Mouse (Mus musculus): ENCODE results near the gene Comp. TPM values are rescaled to one million over a fixed set of nuclear protein-coding genes. Genes with fewer than 3 reads are reported as not detected.

Comp gene
- polyA plus RNA-seq, 1 experiment from 2014 or later: 0.13 TPM

- H3K4me2 ChIP-seq (replicated peaks; ENCODE audit: low read depth, low read length): no peak overlapping the region
- WGBS: 87% methylated on average over 14 of the region's 14 CpGs
- H3K4me3 ChIP-seq (ENCODE audit: low read depth, low read length): no peak overlapping the region
- no peaks in the 10 kb centered on the region for H3K4me1 ChIP-seq (ENCODE audit: insufficient read depth, low read depth, low read length)
- TF ChIP-seq CTCF (IDR thresholded peaks at IDR 0.05): no peak
- TF ChIP-seq EP300 (IDR thresholded peaks at IDR 0.05): no peak
- H3K27ac ChIP-seq (ENCODE audit: low read length): no peak overlapping the region
- DNase-seq (ENCODE audit: low spot score) (no peak), ATAC-seq (no peak)
- H3K36me3 ChIP-seq (ENCODE audit: insufficient read depth, low read length): peaks cover 38% of the 10 kb centered on the region
- no peaks in the 10 kb centered on the region for H3K27me3 ChIP-seq (replicated peaks; ENCODE audit: insufficient read depth, low read length)
- H3K9me3 ChIP-seq (ENCODE audit: low read length): no peaks in the 10 kb centered on the region
- H3K9ac ChIP-seq (replicated peaks; ENCODE audit: low read depth): no peak overlapping the region
Observed at GRCm38 (mm10) chr8:70342007-70342406, 31.4 kb upstream of the Comp start.

GRCm38 (mm10) chr8:70343076-70343475 lies 30.3 kb upstream of the Comp start:
- DNase-seq (ENCODE audit: low spot score): no peak
- 0 out of 2 replicates have a peak, but pooled peaks cover under 1% of the 10 kb centered on the region for H3K4me1 ChIP-seq (ENCODE audit: insufficient read depth, low read depth, low read length)
- ATAC-seq: no peak
- 76% methylated on average over 7 of the region's 7 CpGs for WGBS
- TF ChIP-seq EP300 (IDR thresholded peaks at IDR 0.05) (no peak), CTCF (IDR thresholded peaks at IDR 0.05) (no peak)
- no peak overlapping the region for H3K4me2 ChIP-seq (replicated peaks; ENCODE audit: low read depth, low read length)
- H3K27ac ChIP-seq (ENCODE audit: low read length): no peak overlapping the region
- no peaks in the 10 kb centered on the region for H3K27me3 ChIP-seq (replicated peaks; ENCODE audit: insufficient read depth, low read length)
- H3K9me3 ChIP-seq (ENCODE audit: low read length): no peaks in the 10 kb centered on the region
- no peak overlapping the region for H3K9ac ChIP-seq (replicated peaks; ENCODE audit: low read depth)
- peaks cover 28% of the 10 kb centered on the region for H3K36me3 ChIP-seq (ENCODE audit: insufficient read depth, low read length)
- H3K4me3 ChIP-seq (ENCODE audit: low read depth, low read length): no peak overlapping the region

- Histone ChIP-seq H3K36me3 (ENCODE audit: insufficient read depth, low read length) (peaks cover 21% of the 10 kb centered on the region; the same call in 1 of the 2 replicates), H3K4me2 (replicated peaks; ENCODE audit: low read depth, low read length) (no peak overlapping the region), H3K4me1 (ENCODE audit: insufficient read depth, low read depth, low read length) (0 out of 2 replicates have a peak, but pooled peaks cover 3% of the 10 kb centered on the region), H3K27ac (ENCODE audit: low read length) (no peak overlapping the region), H3K9me3 (ENCODE audit: low read length) (no peaks in the 10 kb centered on the region), H3K27me3 (replicated peaks; ENCODE audit: insufficient read depth, low read length) (no peaks in the 10 kb centered on the region), H3K4me3 (ENCODE audit: low read depth, low read length) (no peak overlapping the region), H3K9ac (replicated peaks; ENCODE audit: low read depth) (no peak overlapping the region)
- peak; percentile 50; the same call in 1 of the 2 replicates for ATAC-seq
- TF ChIP-seq EP300 (IDR thresholded peaks at IDR 0.05) (no peak), CTCF (IDR thresholded peaks at IDR 0.05) (peak; percentile 64)
- WGBS: 47% methylated on average over 6 of the region's 6 CpGs
- peak; percentile 54 for DNase-seq (ENCODE audit: low spot score)
Observed at GRCm38 (mm10) chr8:70343696-70344095, 29.7 kb upstream of the Comp start.

- Histone ChIP-seq H3K27ac (ENCODE audit: low read length) (no peak overlapping the region), H3K4me1 (ENCODE audit: insufficient read depth, low read depth, low read length) (0 out of 2 replicates have a peak, but pooled peaks cover 3% of the 10 kb centered on the region), H3K4me3 (ENCODE audit: low read depth, low read length) (no peak overlapping the region), H3K36me3 (ENCODE audit: insufficient read depth, low read length) (peaks cover 18% of the 10 kb centered on the region; the same call in 1 of the 2 replicates), H3K9me3 (ENCODE audit: low read length) (no peaks in the 10 kb centered on the region), H3K9ac (replicated peaks; ENCODE audit: low read depth) (no peak overlapping the region), H3K4me2 (replicated peaks; ENCODE audit: low read depth, low read length) (no peak overlapping the region), H3K27me3 (replicated peaks; ENCODE audit: insufficient read depth, low read length) (no peaks in the 10 kb centered on the region)
- DNase-seq (ENCODE audit: low spot score) (no peak), ATAC-seq (no peak)
- no peak for TF ChIP-seq EP300 (IDR thresholded peaks at IDR 0.05)
- TF ChIP-seq CTCF (IDR thresholded peaks at IDR 0.05): no peak
- WGBS: 75% methylated on average over 2 of the region's 2 CpGs
Observed at GRCm38 (mm10) chr8:70344279-70344678, 29.1 kb upstream of the Comp start.

- no peaks in the 10 kb centered on the region for H3K9me3 ChIP-seq (ENCODE audit: low read length)
- H3K4me1 ChIP-seq (ENCODE audit: insufficient read depth, low read depth, low read length): peaks cover 22% of the 10 kb centered on the region; the same call in 1 of the 2 replicates
- 0 out of 2 replicates have a peak, but pooled peaks cover 1% of the 10 kb centered on the region for H3K36me3 ChIP-seq (ENCODE audit: insufficient read depth, low read length)
- no peak overlapping the region for H3K9ac ChIP-seq (replicated peaks; ENCODE audit: low read depth)
- no peaks in the 10 kb centered on the region for H3K27me3 ChIP-seq (replicated peaks; ENCODE audit: insufficient read depth, low read length)
- ATAC-seq (no peak), DNase-seq (ENCODE audit: low spot score) (no peak)
- 82% methylated on average over 4 of the region's 4 CpGs for WGBS
- H3K27ac ChIP-seq (ENCODE audit: low read length): no peak overlapping the region
- no peak for TF ChIP-seq CTCF (IDR thresholded peaks at IDR 0.05)
- no peak for TF ChIP-seq EP300 (IDR thresholded peaks at IDR 0.05)
- no peak overlapping the region for H3K4me2 ChIP-seq (replicated peaks; ENCODE audit: low read depth, low read length)
- H3K4me3 ChIP-seq (ENCODE audit: low read depth, low read length): no peak overlapping the region
Observed at GRCm38 (mm10) chr8:70347443-70347842, 25.9 kb upstream of the Comp start.

GRCm38 (mm10) chr8:70347860-70348420 lies 25.4 kb upstream of the Comp start:
- WGBS: 45% methylated on average over 1 of the region's 1 CpGs
- TF ChIP-seq EP300 (IDR thresholded peaks at IDR 0.05) (no peak), CTCF (IDR thresholded peaks at IDR 0.05) (no peak)
- DNase-seq (ENCODE audit: low spot score): no peak

More at GRCm38 (mm10) chr8:70347860-70348420, 25.4 kb upstream of the Comp start:
- peaks cover 22% of the 10 kb centered on the region; the same call in 1 of the 2 replicates for H3K4me1 ChIP-seq (ENCODE audit: insufficient read depth, low read depth, low read length)
- no peak overlapping the region for H3K27ac ChIP-seq (ENCODE audit: low read length)
- H3K9me3 ChIP-seq (ENCODE audit: low read length): no peaks in the 10 kb centered on the region
- H3K36me3 ChIP-seq (ENCODE audit: insufficient read depth, low read length): no peaks in the 10 kb centered on the region
- no peak overlapping the region for H3K4me2 ChIP-seq (replicated peaks; ENCODE audit: low read depth, low read length)
- no peak overlapping the region for H3K9ac ChIP-seq (replicated peaks; ENCODE audit: low read depth)
- H3K4me3 ChIP-seq (ENCODE audit: low read depth, low read length): no peak overlapping the region
- H3K27me3 ChIP-seq (replicated peaks; ENCODE audit: insufficient read depth, low read length): no peaks in the 10 kb centered on the region
- ATAC-seq: no peak

Data from lung, postnatal 0 days (tissue).